Mouse (Mus musculus) MEL (cell line): Measurements from ENCODE around the gene Zfp593. TPM values are rescaled to one million over a fixed set of nuclear protein-coding genes. Genes with fewer than 3 reads are reported as not detected.

Source experiments
- DNase-seq: peaks from one replicate; pipeline ENCODE4 v3.0.0; 2011; ENCODE audit warnings: low read depth, low spot score
- H3K27ac ChIP-seq: 2 replicates; pipeline ENCODE4 v1.5.1; 2012; ENCODE audit warnings: low read depth, mild to moderate bottlenecking, control low read depth, low read length, moderate library complexity; ENCODE audit not compliant: control insufficient read depth
- H3K27me3 ChIP-seq, 2 experiments: fragments of 150-350 bp in 1 of 2; sonication (generic) in 1 of 2; 2 replicates each; pipeline ENCODE4 v1.6.1; 2012; ENCODE audit warnings: low read length in 2 of 2, mild to moderate bottlenecking in 2 of 2, improper control_type of control experiment in 1 of 2, moderate library complexity in 1 of 2; ENCODE audit not compliant: insufficient read depth in 2 of 2, control insufficient read depth in 1 of 2
- H3K36me3 ChIP-seq, 2 experiments: 2 replicates each; pipeline ENCODE4 v1.6.1; 2012 to 2014; ENCODE audit warnings: low read length in 2 of 2, improper control_type of control experiment in 1 of 2, inconsistent platforms in 1 of 2, mild to moderate bottlenecking in 1 of 2; ENCODE audit not compliant: insufficient read depth in 2 of 2, control insufficient read depth in 1 of 2
- H3K4me1 ChIP-seq, 2 experiments: fragments of 150-350 bp in 1 of 2; sonication (generic) in 1 of 2; 2 replicates each; pipeline ENCODE4 v1.6.1; 2012; ENCODE audit warnings: low read length in 2 of 2, improper control_type of control experiment in 1 of 2, mild to moderate bottlenecking in 1 of 2; ENCODE audit not compliant: insufficient read depth in 2 of 2, control insufficient read depth in 1 of 2
- H3K4me3 ChIP-seq, 2 experiments: fragments of 150-350 bp in 1 of 2; sonication (generic) in 1 of 2; 2 replicates each; pipeline ENCODE4 v1.5.1; 2012; ENCODE audit warnings: low read depth in 2 of 2, low read length in 2 of 2, mild to moderate bottlenecking in 2 of 2, moderate library complexity in 2 of 2, control low read depth in 1 of 2, improper control_type of control experiment in 1 of 2; ENCODE audit not compliant: control insufficient read depth in 1 of 2, insufficient read depth in 1 of 2
- H3K79me2 ChIP-seq: 2 replicates; pipeline ENCODE4 v1.6.1; 2012; ENCODE audit warnings: mild to moderate bottlenecking, low read length, moderate library complexity; ENCODE audit not compliant: control insufficient read depth, poor library complexity, insufficient read depth
- H3K9ac ChIP-seq: 2 replicates; pipeline ENCODE4 v1.6.1; 2012; ENCODE audit warnings: low read depth, mild to moderate bottlenecking, control low read depth, low read length, moderate library complexity; ENCODE audit not compliant: control insufficient read depth, poor library complexity, severe bottlenecking
- H3K9me3 ChIP-seq: fragments of 150-350 bp; sonication (generic); replicated peaks from 2 replicates; pipeline ENCODE4 v1.6.1; 2012; ENCODE audit warnings: mild to moderate bottlenecking, low read length, improper control_type of control experiment, moderate library complexity; ENCODE audit not compliant: insufficient read depth
- CTCF ChIP-seq, 3 experiments: IDR thresholded peaks in 2 of 3; conservative IDR thresholded peaks in 1 of 3; 2 replicates each; pipeline ENCODE4 v1.5.1; 2011 to 2012; ENCODE audit warnings: low read length in 3 of 3, low read depth in 2 of 3, mild to moderate bottlenecking in 2 of 3, improper control_type of control experiment in 1 of 3, inconsistent platforms in 1 of 3, mixed read lengths in 1 of 3, moderate library complexity in 1 of 3; ENCODE audit not compliant: control insufficient read depth in 1 of 3, insufficient read depth in 1 of 3, poor library complexity in 1 of 3, severe bottlenecking in 1 of 3
- E2F4 ChIP-seq: IDR thresholded peaks from 2 replicates; pipeline ENCODE4 v1.6.1; 2011; ENCODE audit warnings: low read depth, low read length, improper control_type of control experiment, borderline replicate concordance
- GABPA ChIP-seq: IDR thresholded peaks from 2 replicates; pipeline ENCODE4 v1.6.1; 2012; ENCODE audit warnings: low read depth, mild to moderate bottlenecking, inconsistent platforms, low read length, improper control_type of control experiment, moderate library complexity
- MAFK ChIP-seq: IDR thresholded peaks from 2 replicates; pipeline ENCODE4 v1.6.1; 2011; ENCODE audit warnings: low read depth, mild to moderate bottlenecking, low read length, improper control_type of control experiment, borderline replicate concordance
- MEF2A ChIP-seq: IDR thresholded peaks from 2 replicates; pipeline ENCODE4 v1.6.1; 2014; ENCODE audit warnings: low read depth, mild to moderate bottlenecking, inconsistent platforms, low read length, improper control_type of control experiment; ENCODE audit not compliant: poor library complexity, insufficient replicate concordance, severe bottlenecking; ENCODE audit errors: extremely low read depth
- MXI1 ChIP-seq: IDR thresholded peaks from 2 replicates; pipeline ENCODE4 v1.6.1; 2011; ENCODE audit warnings: mild to moderate bottlenecking, low read depth, low read length, improper control_type of control experiment
- NRF1 ChIP-seq: IDR thresholded peaks from 2 replicates; pipeline ENCODE4 v1.6.1; 2014; ENCODE audit warnings: low read depth, mild to moderate bottlenecking, inconsistent platforms, low read length, improper control_type of control experiment, moderate library complexity; ENCODE audit not compliant: poor library complexity, insufficient read depth, severe bottlenecking
- SIN3A ChIP-seq: IDR thresholded peaks from 2 replicates; pipeline ENCODE4 v1.6.1; 2012; ENCODE audit warnings: low read length, improper control_type of control experiment, inconsistent platforms
- SMC3 ChIP-seq: IDR thresholded peaks from 2 replicates; pipeline ENCODE4 v1.6.1; 2011; ENCODE audit warnings: low read depth, low read length, improper control_type of control experiment
- TAL1 ChIP-seq: IDR thresholded peaks from 2 replicates; pipeline ENCODE4 v1.6.1; 2012; ENCODE audit warnings: mild to moderate bottlenecking, inconsistent platforms, low read length, moderate library complexity, mixed read lengths
- TBP ChIP-seq: IDR thresholded peaks from 2 replicates; pipeline ENCODE4 v1.8.0; 2011; ENCODE audit warnings: low read depth, low read length, improper control_type of control experiment
- TCF12 ChIP-seq: IDR thresholded peaks from 2 replicates; pipeline ENCODE4 v1.6.1; 2014; ENCODE audit warnings: low read depth, mild to moderate bottlenecking, inconsistent platforms, low read length, improper control_type of control experiment, moderate library complexity
- UBTF ChIP-seq: IDR thresholded peaks from 2 replicates; pipeline ENCODE4 v1.6.1; 2012; ENCODE audit warnings: low read depth, mild to moderate bottlenecking, inconsistent platforms, low read length, improper control_type of control experiment, moderate library complexity, borderline replicate concordance; ENCODE audit not compliant: insufficient read depth
- ZKSCAN1 ChIP-seq: IDR thresholded peaks from 2 replicates; pipeline ENCODE4 v1.6.1; 2012; ENCODE audit warnings: low read depth, mild to moderate bottlenecking, inconsistent platforms, low read length, improper control_type of control experiment, moderate library complexity
- ZMIZ1 ChIP-seq: IDR thresholded peaks from 2 replicates; pipeline ENCODE4 v1.6.1; 2012; ENCODE audit warnings: low read depth, mild to moderate bottlenecking, inconsistent platforms, low read length, improper control_type of control experiment, moderate library complexity
- ZNF384 ChIP-seq: IDR thresholded peaks from 2 replicates; pipeline ENCODE4 v1.6.1; 2012; ENCODE audit warnings: low read depth, mild to moderate bottlenecking, inconsistent platforms, low read length, improper control_type of control experiment
- polyA plus RNA-seq, 2 experiments: library from polyadenylated mRNA; stranded (reverse) in 1 of 2; unstranded in 1 of 2; fragments of >175 nt in 1 of 2; fragments of >200 nt in 1 of 2; gene quantifications; 2 replicates each; pipeline versions ENCODE4 v1.2.1 to v1.2.4; 2012; ENCODE audit warnings: low replicate concordance in 2 of 2, low read depth in 1 of 2; ENCODE audit not compliant: insufficient read length in 2 of 2, insufficient read depth in 1 of 2, missing spikeins in 1 of 2
- total RNA-seq: library from RNA; depleted of rRNA; stranded (reverse); fragments of 300-350 nt; gene quantifications from 2 replicates; pipeline ENCODE4 v1.2.3, GENCODE M21; 2012

Gene Zfp593
- total and polyA plus RNA-seq, 3 experiments, result 30.4 to 33.9 TPM; not detected in 1

- DNase-seq, result no peak
- Histone ChIP-seq H3K36me3 (no peaks in the 10 kb centered on the region), H3K4me3 (no peak within 1 kb of the TSS), H3K27me3 (peaks cover 0 to 1% of the 10 kb centered on the region in 2 experiments; a peak in 2 of 4 replicates), H3K9ac (no peak within 1 kb of the TSS), H3K4me1 (no peaks in the 10 kb centered on the region), H3K79me2 (no peaks in the 10 kb centered on the region), H3K9me3 (no peaks in the 10 kb centered on the region), H3K27ac (no peak within 1 kb of the TSS)
- TF ChIP-seq UBTF, result no peak
- no peak for TF ChIP-seq NRF1
- no peak for TF ChIP-seq ZNF384
- peak in 2 of 3 experiments; percentile 23 to 25; a peak in 1 of 6 replicates for TF ChIP-seq CTCF (IDR thresholded peaks at IDR 0.05 in 2 of 3, conservative IDR thresholded peaks at IDR 0.05 in 1 of 3; ENCODE audit: control insufficient read depth in 1 of 3, insufficient read depth in 1 of 3, low read depth in 2 of 3, low read length in 3 of 3, poor library complexity in 1 of 3, severe bottlenecking in 1 of 3)
- no peak for TF ChIP-seq TBP
- TF ChIP-seq GABPA, result no peak
- TF ChIP-seq TAL1, result no peak
- TF ChIP-seq SIN3A, result no peak
- peak; percentile 34 for TF ChIP-seq SMC3
- TF ChIP-seq E2F4, result no peak
- no peak for TF ChIP-seq ZMIZ1
- no peak for TF ChIP-seq ZKSCAN1
- no peak for TF ChIP-seq MEF2A
These were observed 18.2 kb downstream of the Zfp593 start, which contains the start of gene Catsper4 for GRCm38 (mm10) chr4:134227194-134227593. Gene Catsper4 (minus strand): TSS chr4:134227383.

GRCm38 (mm10) chr4:134222793-134223600 is 22.4 kb downstream of the Zfp593 start:
- H3K4me3 ChIP-seq, result no peak overlapping the region
- DNase-seq, result no peak
- H3K27ac ChIP-seq, result no peak overlapping the region
- TF ChIP-seq MXI1 (no peak), CTCF (IDR thresholded peaks at IDR 0.05 in 2 of 3, conservative IDR thresholded peaks at IDR 0.05 in 1 of 3; ENCODE audit: control insufficient read depth in 1 of 3, insufficient read depth in 1 of 3, low read depth in 2 of 3, low read length in 3 of 3, poor library complexity in 1 of 3, severe bottlenecking in 1 of 3) (no peak), TCF12 (no peak), MAFK (no peak), SMC3 (no peak)
- H3K9me3 ChIP-seq, result no peaks in the 10 kb centered on the region
- H3K9ac ChIP-seq, result no peak overlapping the region
- H3K27me3 ChIP-seq, result peaks cover 0 to 7% of the 10 kb centered on the region in 2 experiments; a peak in 2 of 4 replicates
- no peaks in the 10 kb centered on the region for H3K79me2 ChIP-seq
- no peaks in the 10 kb centered on the region for H3K36me3 ChIP-seq
- no peaks in the 10 kb centered on the region for H3K4me1 ChIP-seq
